In genomic region chr15:44915005-44915404, GRCm38 (mm10) we compare ENCODE assay signal across 34 mouse cellular contexts.
"Had no signal": no experiment of that assay in that cellular context is flagged by ENCODE, and none has a peak within 500 bp of the region (broad histone marks: within the 10 kb centered on the region; RNA-seq: fewer than 3 reads in every experiment).

No protein-coding gene starts in this region.

- H3K27me3 ChIP-seq: heart, embryonic 12.5 days; heart, embryonic 13.5 days; heart, embryonic 15.5 days; hindbrain, embryonic 12.5 days; hindbrain, embryonic 13.5 days; hindbrain, embryonic 15.5 days; intestine, embryonic 15.5 days; kidney, embryonic 15.5 days had no signal

- DNase-seq: heart, postnatal 10 days; heart, postnatal 14 days; heart, postnatal 36 days; heart, postnatal 4 days; kidney, adult 11 months; kidney, adult 18-20 months; kidney, adult 2 months; kidney, adult 8-10 months; kidney, adult 9 months; kidney, postnatal 10 days; kidney, postnatal 14 days; kidney, postnatal 25 days; kidney, postnatal 36 days; kidney, postnatal 4 days; layer of hippocampus, adult 9-11 months; layer of hippocampus, postnatal 36 days had no signal

- H3K4me2 ChIP-seq: heart, embryonic 11.5 days; heart, embryonic 12.5 days; heart, embryonic 13.5 days; heart, embryonic 15.5 days; hindbrain, embryonic 12.5 days; hindbrain, embryonic 13.5 days; hindbrain, embryonic 14.5 days; hindbrain, embryonic 15.5 days; intestine, embryonic 15.5 days; kidney, embryonic 15.5 days had no signal

- ATAC-seq: hindbrain, embryonic 16.5 days; hindbrain, postnatal 0 days; inflammation-experienced regulatory T-cells, adult 6 months; intestine, embryonic 15.5 days; intestine, postnatal 0 days had no signal

- H3K4me1 ChIP-seq: heart, embryonic 10.5 days; heart, embryonic 12.5 days; heart, embryonic 13.5 days; heart, embryonic 15.5 days; hindbrain, embryonic 10.5 days; hindbrain, embryonic 12.5 days; hindbrain, embryonic 13.5 days; hindbrain, embryonic 15.5 days; intestine, embryonic 15.5 days; kidney, embryonic 15.5 days had no signal

- H3K9ac ChIP-seq: heart, embryonic 12.5 days; heart, embryonic 13.5 days; heart, embryonic 15.5 days; hindbrain, embryonic 12.5 days; hindbrain, embryonic 13.5 days; hindbrain, embryonic 14.5 days; hindbrain, embryonic 15.5 days; intestine, embryonic 15.5 days; kidney, embryonic 15.5 days had no signal

- H3K36me3 ChIP-seq: heart, embryonic 10.5 days; heart, embryonic 12.5 days; heart, embryonic 13.5 days; heart, embryonic 15.5 days; hindbrain, embryonic 10.5 days; hindbrain, embryonic 12.5 days; hindbrain, embryonic 13.5 days; hindbrain, embryonic 15.5 days; intestine, embryonic 15.5 days; kidney, embryonic 15.5 days had no signal

- H3K9me3 ChIP-seq: heart, embryonic 10.5 days; heart, embryonic 12.5 days; heart, embryonic 13.5 days; heart, embryonic 15.5 days; hindbrain, embryonic 10.5 days; hindbrain, embryonic 12.5 days; hindbrain, embryonic 13.5 days; hindbrain, embryonic 15.5 days; intestine, embryonic 15.5 days; kidney, embryonic 15.5 days had no signal

- H3K27ac ChIP-seq: heart, embryonic 10.5 days; heart, embryonic 13.5 days; heart, embryonic 15.5 days; hindbrain, embryonic 10.5 days; hindbrain, embryonic 12.5 days; hindbrain, embryonic 13.5 days; hindbrain, embryonic 14.5 days; hindbrain, embryonic 15.5 days; hindbrain, postnatal 0 days; intestine, embryonic 15.5 days; kidney, embryonic 15.5 days; kidney, postnatal 0 days; layer of hippocampus, adult 2 months had no signal

- H3K4me3 ChIP-seq: heart, embryonic 10.5 days; heart, embryonic 12.5 days; heart, embryonic 13.5 days; heart, embryonic 15.5 days; hindbrain, embryonic 10.5 days; hindbrain, embryonic 12.5 days; hindbrain, embryonic 13.5 days; hindbrain, embryonic 15.5 days; intestine, embryonic 15.5 days; kidney, embryonic 15.5 days; layer of hippocampus, adult 2 months had no signal
